Mouse (Mus musculus): ENCODE measurements around the gene Tmco4. TPM values are rescaled to one million over a fixed set of nuclear protein-coding genes. Genes with fewer than 3 reads are reported as not detected.
A peak's percentile ranks its signal among the peaks of the same experiment; 100 is the strongest.

The Tmco4 gene
- polyA plus RNA-seq, 1 experiment from 2014 or later: 1.5 TPM

- 7% methylated on average over 7 of the region's 7 CpGs for WGBS (ENCODE audit: insufficient replicate concordance)
- H3K9ac ChIP-seq: no peak overlapping the region
- no peak overlapping the region for H3K27ac ChIP-seq
- H3K4me1 ChIP-seq (replicated peaks): no peaks in the 10 kb centered on the region
- no peaks in the 10 kb centered on the region for H3K27me3 ChIP-seq
- no peaks in the 10 kb centered on the region for H3K9me3 ChIP-seq (replicated peaks)
- DNase-seq: no peak
- H3K4me3 ChIP-seq (replicated peaks): no peak overlapping the region
- H3K36me3 ChIP-seq: no peaks in the 10 kb centered on the region
- H3K4me2 ChIP-seq: no peak overlapping the region
- ATAC-seq (ENCODE audit: low read depth): no peak
Measured at GRCm38 (mm10) chr4:139059569-139059968, 86.9 kb downstream of the Tmco4 start.

- no peak for DNase-seq
- Histone ChIP-seq H3K27ac (no peak overlapping the region), H3K27me3 (peaks cover 16% of the 10 kb centered on the region), H3K4me2 (no peak overlapping the region), H3K9me3 (replicated peaks) (no peaks in the 10 kb centered on the region), H3K4me1 (replicated peaks) (no peaks in the 10 kb centered on the region), H3K36me3 (no peaks in the 10 kb centered on the region), H3K9ac (no peak overlapping the region), H3K4me3 (replicated peaks) (no peak overlapping the region)
- 82% methylated on average over 5 of the region's 5 CpGs for WGBS (ENCODE audit: insufficient replicate concordance)
- ATAC-seq (ENCODE audit: low read depth): no peak
Measured at GRCm38 (mm10) chr4:139064831-139065230, 92.1 kb downstream of the Tmco4 start.

GRCm38 (mm10) chr4:139068287-139068686, 95.6 kb downstream of the Tmco4 start:
- no peak overlapping the region for H3K9ac ChIP-seq
- no peaks in the 10 kb centered on the region for H3K4me1 ChIP-seq (replicated peaks)
- WGBS (ENCODE audit: insufficient replicate concordance): 20% methylated on average over 4 of the region's 4 CpGs
- H3K27ac ChIP-seq: no peak overlapping the region
- DNase-seq: no peak
- no peaks in the 10 kb centered on the region for H3K36me3 ChIP-seq
- peaks cover 49% of the 10 kb centered on the region for H3K27me3 ChIP-seq
- no peak overlapping the region for H3K4me3 ChIP-seq (replicated peaks)
- ATAC-seq (ENCODE audit: low read depth): no peak
- H3K9me3 ChIP-seq (replicated peaks): no peaks in the 10 kb centered on the region
- H3K4me2 ChIP-seq: no peak overlapping the region

- Histone ChIP-seq H3K9me3 (replicated peaks) (no peaks in the 10 kb centered on the region), H3K4me3 (replicated peaks) (no peak overlapping the region), H3K4me1 (replicated peaks) (0 out of 2 replicates have a peak, but pooled peaks cover 6% of the 10 kb centered on the region), H3K9ac (no peak overlapping the region), H3K27me3 (peaks cover 80% of the 10 kb centered on the region), H3K27ac (no peak overlapping the region), H3K36me3 (no peaks in the 10 kb centered on the region), H3K4me2 (no peak overlapping the region)
- WGBS (ENCODE audit: insufficient replicate concordance): 18% methylated on average over 29 of the region's 29 CpGs
- ATAC-seq (ENCODE audit: low read depth) (no peak), DNase-seq (no peak)
Measured at GRCm38 (mm10) chr4:139074060-139074459, 101.4 kb downstream of the Tmco4 start.

GRCm38 (mm10) chr4:139075041-139075711, 102.5 kb downstream of the Tmco4 start, which contains the start of gene Htr6:
TSS of gene Htr6 (minus strand) at chr4:139075570.
- H3K9me3 ChIP-seq (replicated peaks): no peaks in the 10 kb centered on the region
- DNase-seq (no peak), ATAC-seq (ENCODE audit: low read depth) (no peak)
- peak within 1 kb of the TSS; percentile 58 for H3K4me2 ChIP-seq
- H3K27ac ChIP-seq: no peak within 1 kb of the TSS
- peak within 1 kb of the TSS; percentile 43 for H3K4me3 ChIP-seq (replicated peaks)
- no peak within 1 kb of the TSS for H3K9ac ChIP-seq
- peaks cover 75% of the 10 kb centered on the region for H3K27me3 ChIP-seq
- 0 out of 2 replicates have a peak, but pooled peaks cover 6% of the 10 kb centered on the region for H3K4me1 ChIP-seq (replicated peaks)
- WGBS (ENCODE audit: insufficient replicate concordance): under 1% methylated on average over 65 of the region's 77 CpGs
- no peaks in the 10 kb centered on the region for H3K36me3 ChIP-seq

GRCm38 (mm10) chr4:139075915-139076314, 103.2 kb downstream of the Tmco4 start:
- no peak for ATAC-seq (ENCODE audit: low read depth)
- Histone ChIP-seq H3K4me3 (replicated peaks) (no peak overlapping the region), H3K9me3 (replicated peaks) (no peaks in the 10 kb centered on the region), H3K36me3 (no peaks in the 10 kb centered on the region), H3K4me2 (no peak overlapping the region), H3K27me3 (peaks cover 69% of the 10 kb centered on the region), H3K9ac (no peak overlapping the region), H3K4me1 (replicated peaks) (0 out of 2 replicates have a peak, but pooled peaks cover 6% of the 10 kb centered on the region), H3K27ac (no peak overlapping the region)
- no peak for DNase-seq
- WGBS (ENCODE audit: insufficient replicate concordance): 10% methylated on average over 5 of the region's 5 CpGs

- Histone ChIP-seq H3K27ac (no peak overlapping the region), H3K9ac (no peak overlapping the region), H3K27me3 (peaks cover 64% of the 10 kb centered on the region), H3K4me3 (replicated peaks) (no peak overlapping the region), H3K4me1 (replicated peaks) (0 out of 2 replicates have a peak, but pooled peaks cover 6% of the 10 kb centered on the region), H3K36me3 (no peaks in the 10 kb centered on the region), H3K4me2 (no peak overlapping the region), H3K9me3 (replicated peaks) (no peaks in the 10 kb centered on the region)
- ATAC-seq (ENCODE audit: low read depth) (no peak), DNase-seq (no peak)
- 31% methylated on average over 2 of the region's 2 CpGs for WGBS (ENCODE audit: insufficient replicate concordance)
Measured at GRCm38 (mm10) chr4:139078313-139078712, 105.6 kb downstream of the Tmco4 start.

- peaks cover 60% of the 10 kb centered on the region for H3K27me3 ChIP-seq
Measured at GRCm38 (mm10) chr4:139078726-139079125, 106.0 kb downstream of the Tmco4 start.

GRCm38 (mm10) chr4:139079439-139079838, 106.8 kb downstream of the Tmco4 start:
- Histone ChIP-seq H3K27ac (no peak overlapping the region), H3K4me3 (replicated peaks) (no peak overlapping the region), H3K9ac (no peak overlapping the region), H3K4me2 (no peak overlapping the region), H3K4me1 (replicated peaks) (0 out of 2 replicates have a peak, but pooled peaks cover 6% of the 10 kb centered on the region), H3K36me3 (no peaks in the 10 kb centered on the region), H3K27me3 (peaks cover 56% of the 10 kb centered on the region), H3K9me3 (replicated peaks) (no peaks in the 10 kb centered on the region)
- WGBS (ENCODE audit: insufficient replicate concordance): 67% methylated on average over 11 of the region's 11 CpGs
- DNase-seq: no peak
- ATAC-seq (ENCODE audit: low read depth): no peak

More at GRCm38 (mm10) chr4:139078726-139079125, 106.0 kb downstream of the Tmco4 start:
- H3K4me2 ChIP-seq: no peak overlapping the region
- DNase-seq (no peak), ATAC-seq (ENCODE audit: low read depth) (no peak)
- 0 out of 2 replicates have a peak, but pooled peaks cover 6% of the 10 kb centered on the region for H3K4me1 ChIP-seq (replicated peaks)
- no peak overlapping the region for H3K27ac ChIP-seq
- H3K36me3 ChIP-seq: no peaks in the 10 kb centered on the region
- H3K9me3 ChIP-seq (replicated peaks): no peaks in the 10 kb centered on the region
- no peak overlapping the region for H3K9ac ChIP-seq
- no peak overlapping the region for H3K4me3 ChIP-seq (replicated peaks)
- WGBS (ENCODE audit: insufficient replicate concordance): 13% methylated on average over 4 of the region's 4 CpGs

- Histone ChIP-seq H3K27me3 (peaks cover 56% of the 10 kb centered on the region), H3K4me2 (no peak overlapping the region), H3K9ac (no peak overlapping the region), H3K9me3 (replicated peaks) (no peaks in the 10 kb centered on the region), H3K36me3 (no peaks in the 10 kb centered on the region), H3K27ac (no peak overlapping the region), H3K4me3 (replicated peaks) (no peak overlapping the region), H3K4me1 (replicated peaks) (0 out of 2 replicates have a peak, but pooled peaks cover 3% of the 10 kb centered on the region)
- no peak for ATAC-seq (ENCODE audit: low read depth)
- WGBS (ENCODE audit: insufficient replicate concordance): 77% methylated on average over 7 of the region's 7 CpGs
- DNase-seq: no peak
Measured at GRCm38 (mm10) chr4:139080259-139080658, 107.6 kb downstream of the Tmco4 start.

GRCm38 (mm10) chr4:139081270-139081931, 108.7 kb downstream of the Tmco4 start:
- H3K36me3 ChIP-seq: no peaks in the 10 kb centered on the region
- 61% methylated on average over 18 of the region's 18 CpGs for WGBS (ENCODE audit: insufficient replicate concordance)
- no peaks in the 10 kb centered on the region for H3K9me3 ChIP-seq (replicated peaks)
- H3K4me3 ChIP-seq (replicated peaks): no peak overlapping the region
- no peak overlapping the region for H3K4me2 ChIP-seq
- no peak overlapping the region for H3K27ac ChIP-seq
- DNase-seq (no peak), ATAC-seq (ENCODE audit: low read depth) (no peak)
- peaks cover 52% of the 10 kb centered on the region for H3K27me3 ChIP-seq
- H3K9ac ChIP-seq: no peak overlapping the region
- H3K4me1 ChIP-seq (replicated peaks): no peaks in the 10 kb centered on the region
